Mouse (Mus musculus): ENCODE measurements around the gene Pknox2.
A peak's percentile ranks its signal among the peaks of the same experiment; 100 is the strongest.

The Pknox2 gene

GRCm38 (mm10) chr9:37101059-37101940, 45.9 kb downstream of the Pknox2 start:
- DNase-seq (ENCODE audit: low read depth, low spot score), result no peak

- peak; percentile 62 for DNase-seq (ENCODE audit: low read depth, low spot score)
Observed at GRCm38 (mm10) chr9:37099595-37099994, 47.6 kb downstream of the Pknox2 start.

GRCm38 (mm10) chr9:37098600-37098999, 48.6 kb downstream of the Pknox2 start:
- peak; percentile 33 for DNase-seq (ENCODE audit: low read depth, low spot score)

- DNase-seq (ENCODE audit: low read depth, low spot score), result no peak
Observed at GRCm38 (mm10) chr9:37094230-37094990, 52.8 kb downstream of the Pknox2 start.

- DNase-seq (ENCODE audit: low read depth, low spot score), result no peak
Observed at GRCm38 (mm10) chr9:37093086-37093485, 54.1 kb downstream of the Pknox2 start.

GRCm38 (mm10) chr9:37089894-37090652, 57.1 kb downstream of the Pknox2 start:
- DNase-seq (ENCODE audit: low read depth, low spot score), result no peak

GRCm38 (mm10) chr9:37085370-37085769, 61.8 kb downstream of the Pknox2 start:
- DNase-seq (ENCODE audit: low read depth, low spot score), result peak; percentile 90

GRCm38 (mm10) chr9:37082246-37082645, 65.0 kb downstream of the Pknox2 start:
- DNase-seq (ENCODE audit: low read depth, low spot score), result no peak

- DNase-seq (ENCODE audit: low read depth, low spot score), result no peak
Observed at GRCm38 (mm10) chr9:37080309-37080708, 66.9 kb downstream of the Pknox2 start.

GRCm38 (mm10) chr9:37077063-37077418, 70.2 kb downstream of the Pknox2 start:
- DNase-seq (ENCODE audit: low read depth, low spot score), result no peak

GRCm38 (mm10) chr9:37076386-37077062, 70.7 kb downstream of the Pknox2 start:
- no peak for DNase-seq (ENCODE audit: low read depth, low spot score)

- no peak for DNase-seq (ENCODE audit: low read depth, low spot score)
Observed at GRCm38 (mm10) chr9:37075903-37076302, 71.3 kb downstream of the Pknox2 start.

GRCm38 (mm10) chr9:37069391-37070312, 77.6 kb downstream of the Pknox2 start:
- DNase-seq (ENCODE audit: low read depth, low spot score), result no peak

GRCm38 (mm10) chr9:37067473-37067830, 79.8 kb downstream of the Pknox2 start:
- DNase-seq (ENCODE audit: low read depth, low spot score), result no peak

GRCm38 (mm10) chr9:37066732-37067472, 80.3 kb downstream of the Pknox2 start:
- no peak for DNase-seq (ENCODE audit: low read depth, low spot score)

GRCm38 (mm10) chr9:37061627-37062026, 85.6 kb downstream of the Pknox2 start:
- DNase-seq (ENCODE audit: low read depth, low spot score), result no peak

GRCm38 (mm10) chr9:37054703-37055102, 92.5 kb downstream of the Pknox2 start:
- DNase-seq (ENCODE audit: low read depth, low spot score), result peak; percentile 81

GRCm38 (mm10) chr9:37053601-37054512, 93.3 kb downstream of the Pknox2 start:
- DNase-seq (ENCODE audit: low read depth, low spot score), result peak; percentile 80

- DNase-seq (ENCODE audit: low read depth, low spot score), result no peak
Observed at GRCm38 (mm10) chr9:37053041-37053440, 94.2 kb downstream of the Pknox2 start.

All from 3T3-L1 (cell line).